Mouse (Mus musculus) CH12F3 (cell line): ENCODE measurements around the gene Pilrb2.
"Not testable (repeated sequence)": the region's sequence is repeated elsewhere in the genome, so short reads cannot be mapped to it uniquely, and the experiment has no call there.

Source experiments
- in situ Hi-C: fragments of 300-500 bp; cut with MboI; formaldehyde crosslinking; loops from 2 replicates; pipeline ENCODE4 v1.14.3; 2020; ENCODE audit warnings: low sequenced_read_pairs

Gene Pilrb2

DNA sequence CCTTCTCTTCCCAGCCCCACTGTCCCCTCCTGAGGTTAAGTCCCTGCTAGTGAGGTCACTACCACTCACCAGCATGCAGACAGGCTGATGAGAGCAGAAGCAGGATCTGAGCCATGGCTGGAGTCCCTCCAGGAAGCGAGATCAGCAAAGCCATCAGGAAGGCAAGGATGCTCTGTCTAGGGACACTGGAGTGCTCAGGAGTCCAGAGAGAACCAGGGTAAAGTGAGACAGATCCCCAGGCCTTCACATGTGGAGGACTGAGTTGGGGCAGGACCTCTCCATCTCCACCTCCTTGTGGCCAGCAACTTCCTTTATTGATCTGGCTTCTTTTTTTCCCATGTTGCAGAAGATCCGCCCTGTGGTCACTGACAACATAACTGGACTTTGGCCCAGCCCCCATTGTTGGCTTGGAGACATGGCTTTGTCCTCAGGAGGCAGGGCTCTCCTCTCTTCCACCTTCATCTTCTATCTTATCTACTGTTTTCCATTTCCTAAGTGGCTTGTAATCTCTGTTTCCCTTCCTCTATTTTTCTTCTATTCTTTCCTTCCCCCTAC lies 35.6 kb downstream of the Pilrb2 start, which contains the start of gene Pilra:
Gene Pilra (minus strand): TSS at position 316 of the 555 bp plus-strand sequence.
- in situ Hi-C loops: not testable (repeated sequence)

DNA sequence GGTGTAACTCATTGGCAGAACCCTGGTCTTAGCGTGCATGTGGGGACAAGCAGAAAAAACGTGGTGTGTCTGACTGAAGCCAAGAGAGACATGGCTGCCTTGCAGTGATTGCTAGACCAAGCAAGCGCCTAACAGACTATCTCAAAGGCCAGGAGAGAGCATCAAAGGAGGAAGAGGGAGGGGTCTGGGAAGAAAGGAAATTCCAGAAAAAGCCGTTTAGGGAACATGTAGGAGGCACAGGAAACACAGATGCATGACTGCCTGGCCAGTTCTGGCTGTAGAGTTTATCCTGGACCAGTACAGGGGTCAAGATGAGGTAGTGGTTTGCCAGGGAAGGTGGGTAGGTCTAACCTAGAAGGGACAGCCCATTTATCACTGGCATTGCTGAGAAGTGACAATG lies 38.1 kb downstream of the Pilrb2 start:
- in situ Hi-C loops: no loop called here

DNA sequence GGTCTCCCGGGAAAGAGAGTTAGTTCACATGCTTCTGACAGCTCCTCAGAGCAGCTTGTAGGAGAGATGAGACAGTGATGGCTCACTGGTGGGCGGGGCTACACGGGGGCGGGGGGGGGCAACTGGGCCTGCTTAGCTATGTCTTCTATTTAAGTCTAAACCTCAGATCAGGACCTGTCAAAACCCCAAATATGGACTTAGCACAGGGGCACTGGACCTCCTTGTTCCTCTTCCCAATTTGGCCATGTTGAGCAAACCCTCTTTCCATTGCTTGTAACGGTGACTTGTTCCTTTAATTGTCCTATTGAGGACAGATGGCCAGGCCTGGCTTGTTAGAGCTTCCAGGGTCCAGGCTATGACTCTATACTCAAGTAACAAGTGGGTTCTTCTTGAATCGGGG lies 40.1 kb downstream of the Pilrb2 start:
- in situ Hi-C loops: no loop called here

DNA sequence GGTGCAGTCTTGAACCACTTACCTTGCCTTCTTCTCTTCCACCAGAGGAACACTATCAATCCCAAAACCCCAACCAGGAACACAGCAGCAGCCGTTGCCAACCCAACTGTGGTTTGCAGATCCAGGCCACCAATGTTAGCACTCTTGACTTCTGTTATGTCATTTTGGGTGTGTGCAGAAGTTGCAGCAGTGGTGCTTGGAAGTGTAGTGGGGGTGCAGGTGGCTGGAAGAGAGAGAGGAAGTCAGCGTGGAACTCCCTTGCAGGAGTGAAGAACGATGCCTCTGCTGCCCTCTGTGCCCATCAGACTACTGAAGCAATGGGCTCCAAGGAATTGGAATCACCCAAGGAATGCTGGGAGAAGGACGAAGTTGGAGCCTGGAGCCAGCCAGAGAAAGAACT lies 40.5 kb downstream of the Pilrb2 start:
- in situ Hi-C loops: no loop called here

DNA sequence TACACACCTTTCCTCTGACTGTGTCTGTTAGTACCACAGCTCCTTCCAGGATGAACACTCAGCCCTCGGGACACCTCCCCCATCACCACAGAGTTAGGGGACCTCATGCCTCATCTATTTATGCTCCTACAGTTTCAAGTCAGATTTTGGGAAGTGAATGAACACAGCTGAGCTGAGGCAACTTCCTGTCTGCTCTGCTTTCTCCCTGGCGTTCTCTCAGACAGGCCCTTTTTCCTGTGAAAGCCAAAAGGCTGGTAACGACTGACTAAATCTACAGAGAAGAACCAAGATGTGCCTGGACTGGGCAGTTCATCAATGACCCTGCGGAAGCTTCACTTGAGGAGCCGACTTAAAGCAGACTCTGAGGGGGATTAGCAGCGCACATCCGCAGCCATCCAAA lies 41.4 kb downstream of the Pilrb2 start:
- in situ Hi-C loops: no loop called here

DNA sequence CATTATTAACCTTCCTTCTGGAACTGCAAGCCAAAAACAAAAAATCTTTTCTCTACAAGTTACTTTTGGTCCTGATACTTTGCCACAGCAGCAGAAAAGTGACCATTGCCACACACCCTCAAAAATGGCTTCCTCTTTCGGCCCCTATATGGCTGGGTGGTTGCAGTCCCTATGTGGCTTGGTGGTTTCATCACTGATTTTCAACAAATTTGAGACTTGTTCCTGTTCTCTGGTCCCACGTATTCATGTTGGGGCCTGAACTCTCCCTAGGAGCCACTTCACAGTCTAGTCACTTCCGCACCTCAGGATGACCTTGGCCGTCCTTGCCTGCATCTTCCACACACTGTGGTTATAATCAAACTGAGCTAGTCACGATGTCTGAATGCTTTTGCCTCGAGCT lies 42.9 kb downstream of the Pilrb2 start:
- in situ Hi-C loops: no loop called here

DNA sequence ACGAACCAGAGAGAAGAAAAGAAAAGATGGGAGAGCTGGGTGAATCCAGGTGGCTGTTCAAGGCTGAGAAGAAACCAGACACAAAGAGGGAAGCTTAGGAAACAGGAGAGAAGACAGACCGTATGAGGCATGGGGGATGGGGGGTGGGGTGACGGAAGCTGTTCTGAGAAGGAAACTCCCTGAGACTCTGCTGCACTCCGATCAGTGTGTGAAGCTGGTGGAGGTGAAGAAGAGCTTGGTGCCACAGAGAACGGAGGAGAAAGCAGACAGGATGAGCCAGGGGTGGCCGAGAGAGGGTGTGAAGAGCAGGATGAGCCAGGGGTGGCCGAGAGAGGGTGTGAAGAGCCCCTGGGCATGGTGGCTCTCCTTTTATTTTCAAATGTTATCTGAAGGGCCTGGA lies 45.2 kb downstream of the Pilrb2 start:
- in situ Hi-C loops: no loop called here

DNA sequence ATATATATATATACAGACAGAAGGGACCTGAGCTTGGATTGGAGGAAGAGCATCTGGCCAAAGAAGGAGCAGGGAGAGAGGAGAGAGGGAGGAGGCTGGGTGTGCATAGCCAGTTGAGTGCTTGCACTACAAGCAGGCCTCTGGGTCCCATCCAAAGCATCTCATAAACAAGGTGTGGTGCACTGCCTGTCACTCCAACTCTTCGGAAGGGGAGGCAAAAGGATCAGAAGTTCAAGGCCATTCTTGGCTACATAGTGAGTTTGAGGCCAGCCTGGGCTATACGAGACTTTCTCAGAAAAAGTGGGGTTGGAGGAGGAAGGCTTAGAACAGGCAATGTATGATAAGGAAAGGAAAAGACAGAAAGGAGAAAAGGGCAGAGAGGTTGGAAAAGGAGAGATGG lies 45.6 kb downstream of the Pilrb2 start:
- in situ Hi-C loops: no loop called here

DNA sequence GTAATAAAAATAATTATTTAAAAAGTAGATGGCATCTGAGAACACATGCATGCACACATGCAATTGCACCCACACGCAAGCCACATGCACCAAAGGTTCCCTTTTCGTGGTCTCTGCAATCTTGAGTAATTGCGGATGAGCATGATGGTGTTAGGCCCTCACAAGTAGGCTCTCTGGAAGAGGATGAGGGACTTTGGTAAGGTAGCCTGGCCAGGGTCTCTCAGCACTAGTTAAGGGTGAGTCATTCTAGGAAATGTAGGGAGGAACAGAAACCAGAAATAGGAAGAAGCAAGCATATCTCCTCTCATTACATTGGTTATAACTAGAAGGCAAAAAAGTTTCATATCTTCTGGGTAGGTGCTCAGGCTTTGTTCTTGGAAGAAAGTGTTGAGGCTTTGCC lies 46.6 kb downstream of the Pilrb2 start:
- in situ Hi-C loops: no loop called here

DNA sequence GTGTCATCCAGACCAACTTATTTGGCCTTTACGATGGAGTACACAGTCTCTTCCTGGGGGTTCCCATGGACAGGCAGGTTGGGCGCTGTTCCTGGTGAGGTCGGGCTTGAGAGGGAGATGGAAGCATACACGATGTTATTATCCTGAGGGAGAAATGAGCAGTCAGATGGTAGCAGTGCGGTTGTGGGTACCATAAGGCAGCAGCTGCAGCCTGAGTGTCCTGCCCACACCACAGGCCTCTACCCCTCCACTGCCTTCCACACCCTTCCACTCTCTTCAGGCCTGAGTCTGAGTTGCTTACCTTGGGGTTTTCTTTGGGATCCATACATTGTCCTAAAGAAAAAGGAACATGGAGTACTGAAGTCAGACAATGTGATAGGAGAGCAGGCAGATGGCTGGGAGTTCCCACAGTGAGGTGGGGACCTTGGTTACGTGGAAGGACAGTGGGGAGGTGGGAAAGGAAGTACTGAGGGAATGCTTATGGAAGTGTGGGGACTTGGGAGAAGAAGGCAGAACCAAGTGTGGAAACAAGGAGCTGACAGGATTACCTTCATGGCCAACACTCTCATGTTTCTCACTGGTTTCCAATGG lies 48.1 kb downstream of the Pilrb2 start:
- in situ Hi-C loops: no loop called here

DNA sequence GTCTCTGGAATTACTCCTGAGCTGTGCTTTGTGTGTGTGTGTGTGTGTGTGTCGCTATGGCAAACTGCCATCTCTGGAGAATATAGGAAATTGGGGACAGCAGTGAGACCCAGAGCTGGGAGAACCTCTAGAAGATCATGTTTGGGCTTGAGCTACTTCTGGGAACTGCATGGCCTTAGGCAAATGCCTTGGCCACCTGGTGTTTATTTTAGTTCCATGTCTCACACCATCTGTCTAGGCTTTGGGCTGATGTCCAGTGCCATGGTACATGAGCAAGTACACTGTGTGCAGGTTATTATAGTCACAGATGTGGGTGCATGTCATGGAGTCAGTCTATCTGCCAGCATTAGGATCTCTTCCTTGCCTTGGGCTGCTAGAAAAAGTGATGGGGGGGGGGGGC lies 49.0 kb downstream of the Pilrb2 start:
- in situ Hi-C loops: no loop called here

DNA sequence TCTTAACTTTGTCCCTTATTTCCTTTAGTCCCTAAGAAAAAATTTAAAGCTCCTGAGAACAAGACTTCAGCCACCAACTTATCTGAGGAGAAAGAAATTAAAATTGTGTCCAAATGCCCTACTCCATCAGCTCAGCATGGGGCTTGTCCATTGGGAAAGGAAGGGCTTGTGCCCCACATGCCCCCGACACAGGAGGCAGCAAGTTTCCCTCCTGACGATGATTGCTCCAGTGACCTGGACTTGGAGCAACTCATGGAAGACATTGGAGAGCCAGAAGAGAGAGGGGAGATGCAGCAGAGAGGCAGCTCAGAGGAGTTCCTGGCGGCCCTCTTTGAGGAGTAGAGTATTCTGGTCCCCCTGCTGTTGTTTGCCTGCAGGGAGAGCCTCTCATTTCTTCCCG lies 49.5 kb downstream of the Pilrb2 start:
- in situ Hi-C loops: no loop called here

DNA sequence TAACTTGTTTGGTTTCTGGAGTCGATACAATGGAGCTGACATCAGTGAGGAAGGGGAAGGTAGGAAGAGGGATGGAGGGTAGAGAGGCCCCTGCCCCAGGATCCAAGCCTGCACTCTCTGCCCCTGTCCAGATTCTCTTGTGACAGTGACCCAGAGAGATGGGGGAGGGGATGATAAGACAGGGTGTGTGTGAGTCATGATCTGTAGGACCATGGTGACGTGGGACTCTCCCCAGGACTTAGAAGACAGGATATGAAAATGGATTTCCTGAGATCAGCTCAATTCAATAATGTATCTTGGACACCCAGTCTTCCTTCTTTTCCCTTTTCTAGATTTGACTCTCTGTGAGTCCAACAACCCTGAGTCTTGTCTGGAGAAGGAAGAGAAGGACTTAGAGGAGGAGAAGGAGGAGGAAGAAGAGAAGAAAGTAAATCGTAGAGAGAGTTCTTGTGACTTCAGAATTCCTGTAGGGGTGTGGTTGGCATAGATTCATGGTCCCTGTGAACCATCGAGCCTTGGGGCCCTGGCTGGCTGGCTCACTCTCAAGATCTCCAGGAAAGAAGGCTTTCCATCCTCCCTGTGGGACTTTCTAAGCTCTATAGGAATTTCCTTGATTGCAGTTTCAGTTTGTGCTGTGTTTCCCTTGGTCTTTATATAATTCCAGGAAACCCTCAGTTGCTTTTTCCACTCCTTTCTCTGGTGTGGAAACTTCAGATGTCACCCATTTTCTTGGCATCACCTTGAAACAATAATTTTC lies 54.0 kb downstream of the Pilrb2 start:
- in situ Hi-C loops: no loop called here
